In the genomic region with DNA sequence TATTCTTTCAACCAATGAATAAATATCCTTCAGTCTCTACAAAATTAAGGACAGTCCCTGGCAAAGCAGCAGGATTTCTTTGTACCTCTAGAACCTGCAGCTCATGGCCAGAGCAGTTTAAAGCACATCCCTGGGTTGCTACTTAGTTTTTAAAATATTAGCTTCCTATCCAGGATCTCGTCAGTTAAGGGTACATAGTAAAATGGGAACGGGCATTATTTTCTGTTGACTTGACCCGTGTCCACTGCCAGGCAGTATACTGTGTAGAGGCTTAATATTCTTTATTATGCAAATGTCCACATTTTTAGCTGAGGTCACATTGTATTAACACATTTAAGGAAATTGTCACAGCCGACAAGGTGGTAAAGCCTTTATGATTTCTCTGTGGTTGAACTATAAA, we compare ENCODE assay signal across 25 mouse cellular contexts.
DNase-seq lines count a peak whose midpoint lies in the region; ATAC-seq and TF ChIP-seq lines count a peak whose summit lies in the region.
"Had no signal": no experiment of that assay in that cellular context is flagged by ENCODE, and none has a peak within 500 bp of the region (broad histone marks: within the 10 kb centered on the region; RNA-seq: fewer than 3 reads in every experiment).

No protein-coding gene starts in this region.

- H3K4me3 ChIP-seq in forebrain, embryonic 11.5 days (ENCODE audit: low read depth, low read length): no peak overlapping the region
- no peak overlapping the region for H3K4me3 ChIP-seq in forebrain, postnatal 0 days (ENCODE audit: low read depth, low read length)
- H3K4me3 ChIP-seq in midbrain, embryonic 13.5 days (replicated peaks): no peak overlapping the region
- H3K4me3 ChIP-seq in midbrain, postnatal 0 days (ENCODE audit: low read depth, low read length): no peak overlapping the region
- no peak overlapping the region for H3K4me3 ChIP-seq in forebrain, embryonic 15.5 days
- H3K4me3 ChIP-seq: embryonic facial prominence, embryonic 12.5 days; embryonic facial prominence, embryonic 15.5 days; heart, adult 2 months; heart, embryonic 10.5 days; heart, embryonic 13.5 days had no signal

- H3K36me3 ChIP-seq in forebrain, embryonic 11.5 days (ENCODE audit: control insufficient read depth, insufficient read depth, low read length): no peaks in the 10 kb centered on the region
- no peaks in the 10 kb centered on the region for H3K36me3 ChIP-seq in forebrain, postnatal 0 days (ENCODE audit: insufficient read depth)
- H3K36me3 ChIP-seq in midbrain, embryonic 13.5 days: no peaks in the 10 kb centered on the region
- H3K36me3 ChIP-seq in midbrain, postnatal 0 days (ENCODE audit: insufficient read depth, low read length): no peaks in the 10 kb centered on the region
- no peaks in the 10 kb centered on the region for H3K36me3 ChIP-seq in forebrain, embryonic 15.5 days
- H3K36me3 ChIP-seq: embryonic facial prominence, embryonic 12.5 days; embryonic facial prominence, embryonic 15.5 days; heart, embryonic 10.5 days; heart, embryonic 13.5 days had no signal

- no peak overlapping the region for H3K4me2 ChIP-seq in forebrain, embryonic 11.5 days (ENCODE audit: low read depth, low read length, severe bottlenecking)
- H3K4me2 ChIP-seq in forebrain, postnatal 0 days (ENCODE audit: low read depth): no peak overlapping the region
- H3K4me2 ChIP-seq in midbrain, embryonic 13.5 days (replicated peaks): no peak overlapping the region
- H3K4me2 ChIP-seq in midbrain, postnatal 0 days (ENCODE audit: low read depth, low read length, poor library complexity, severe bottlenecking): no peak overlapping the region
- no peak overlapping the region for H3K4me2 ChIP-seq in forebrain, embryonic 15.5 days (replicated peaks)
- H3K4me2 ChIP-seq: embryonic facial prominence, embryonic 12.5 days; embryonic facial prominence, embryonic 15.5 days; heart, embryonic 13.5 days; hindbrain, embryonic 14.5 days had no signal

- H3K9ac ChIP-seq in forebrain, embryonic 11.5 days (ENCODE audit: low read length): no peak overlapping the region
- H3K9ac ChIP-seq in forebrain, postnatal 0 days: no peak overlapping the region
- no peak overlapping the region for H3K9ac ChIP-seq in midbrain, embryonic 13.5 days (replicated peaks)
- H3K9ac ChIP-seq in midbrain, postnatal 0 days (replicated peaks; ENCODE audit: low read length, poor library complexity, severe bottlenecking): no peak overlapping the region
- H3K9ac ChIP-seq in forebrain, embryonic 15.5 days (replicated peaks): no peak overlapping the region
- H3K9ac ChIP-seq: embryonic facial prominence, embryonic 12.5 days; embryonic facial prominence, embryonic 15.5 days; heart, embryonic 13.5 days; hindbrain, embryonic 14.5 days had no signal

- no peaks in the 10 kb centered on the region for H3K9me3 ChIP-seq in forebrain, embryonic 11.5 days (ENCODE audit: control insufficient read depth, low read length)
- no peaks in the 10 kb centered on the region for H3K9me3 ChIP-seq in forebrain, postnatal 0 days (ENCODE audit: low read length)
- H3K9me3 ChIP-seq in midbrain, embryonic 13.5 days: no peaks in the 10 kb centered on the region
- H3K9me3 ChIP-seq in midbrain, postnatal 0 days (ENCODE audit: low read length): no peaks in the 10 kb centered on the region
- H3K9me3 ChIP-seq in forebrain, embryonic 15.5 days: no peaks in the 10 kb centered on the region
- H3K9me3 ChIP-seq: embryonic facial prominence, embryonic 12.5 days; embryonic facial prominence, embryonic 15.5 days; heart, embryonic 10.5 days; heart, embryonic 13.5 days had no signal

- no peak for DNase-seq in forebrain, embryonic 11.5 days (ENCODE audit: low spot score)
- no peak for DNase-seq in forebrain, postnatal 0 days
- no peak for DNase-seq in midbrain, postnatal 0 days (ENCODE audit: low spot score)
- no peak for DNase-seq in embryo, embryonic 10.5 days (ENCODE audit: low spot score)
- DNase-seq: adrenal gland, adult 8-10 months; adrenal gland, postnatal 25 days; cerebellum, adult 11-12 months; cerebellum, adult 8-10 months; cerebellum, postnatal 14 days; gastrocnemius, postnatal 10 days; gastrocnemius, postnatal 36 days; heart, adult 2 months; heart, postnatal 14 days; heart, postnatal 4 days had no signal

- TF ChIP-seq CTCF in forebrain, postnatal 0 days (IDR thresholded peaks at IDR 0.05; ENCODE audit: low read depth): no peak
- no peak for TF ChIP-seq CTCF in midbrain, postnatal 0 days (IDR thresholded peaks at IDR 0.05)

- H3K27me3 ChIP-seq in forebrain, embryonic 11.5 days (ENCODE audit: control insufficient read depth, insufficient read depth, low read length): no peaks in the 10 kb centered on the region
- H3K27me3 ChIP-seq in forebrain, postnatal 0 days (ENCODE audit: insufficient read depth, low read length): no peaks in the 10 kb centered on the region
- no peaks in the 10 kb centered on the region for H3K27me3 ChIP-seq in midbrain, embryonic 13.5 days
- H3K27me3 ChIP-seq in midbrain, postnatal 0 days (ENCODE audit: insufficient read depth, low read length): no peaks in the 10 kb centered on the region
- no peaks in the 10 kb centered on the region for H3K27me3 ChIP-seq in forebrain, embryonic 15.5 days
- H3K27me3 ChIP-seq: embryonic facial prominence, embryonic 12.5 days; embryonic facial prominence, embryonic 15.5 days; heart, embryonic 13.5 days had no signal

- H3K27ac ChIP-seq in forebrain, embryonic 11.5 days (ENCODE audit: low read depth, low read length): 0 out of 2 replicates have a peak overlapping the region, but pooled peaks have one; percentile 25
- no peak overlapping the region for H3K27ac ChIP-seq in forebrain, postnatal 0 days (ENCODE audit: low read depth, low read length)
- H3K27ac ChIP-seq in midbrain, embryonic 13.5 days: no peak overlapping the region
- H3K27ac ChIP-seq in midbrain, postnatal 0 days (ENCODE audit: low read depth, low read length): no peak overlapping the region
- no peak overlapping the region for H3K27ac ChIP-seq in forebrain, embryonic 15.5 days (replicated peaks)
- H3K27ac ChIP-seq: embryonic facial prominence, embryonic 12.5 days; embryonic facial prominence, embryonic 15.5 days; heart, adult 2 months; heart, embryonic 10.5 days; heart, embryonic 13.5 days; hindbrain, embryonic 14.5 days; hindbrain, postnatal 0 days had no signal

- peaks cover 4% of the 10 kb centered on the region; the same call in 1 of the 2 replicates for H3K4me1 ChIP-seq in forebrain, embryonic 11.5 days (replicated peaks; ENCODE audit: control insufficient read depth, insufficient read depth, low read length)
- H3K4me1 ChIP-seq in forebrain, postnatal 0 days (ENCODE audit: insufficient read depth): no peaks in the 10 kb centered on the region
- H3K4me1 ChIP-seq in midbrain, embryonic 13.5 days (replicated peaks): peaks cover 11% of the 10 kb centered on the region
- H3K4me1 ChIP-seq in midbrain, postnatal 0 days (ENCODE audit: insufficient read depth, low read length): no peaks in the 10 kb centered on the region
- peaks cover 17% of the 10 kb centered on the region for H3K4me1 ChIP-seq in forebrain, embryonic 15.5 days
- H3K4me1 ChIP-seq: embryonic facial prominence, embryonic 12.5 days; embryonic facial prominence, embryonic 15.5 days; heart, embryonic 10.5 days; heart, embryonic 13.5 days had no signal

- ATAC-seq in forebrain, embryonic 11.5 days (replicated peaks; ENCODE audit: low FRiP score): peak; percentile 39
- no peak for ATAC-seq in forebrain, postnatal 0 days
- peak; percentile 63; the same call in 1 of the 2 replicates for ATAC-seq in midbrain, embryonic 13.5 days
- ATAC-seq in midbrain, postnatal 0 days (ENCODE audit: low FRiP score): no peak
- 0 out of 2 replicates have a peak, but pooled peaks have one; percentile 35 for ATAC-seq in forebrain, embryonic 15.5 days (replicated peaks)
- ATAC-seq: activated CD4-positive, CD25-positive, alpha-beta regulatory T cell, adult 4 months; hindbrain, postnatal 0 days; inflammation-experienced regulatory T-cells, adult 6 months; intestine, embryonic 16.5 days had no signal

- 20% methylated on average over 4 of the region's 4 CpGs for WGBS in forebrain, embryonic 11.5 days
- 17% methylated on average over 4 of the region's 4 CpGs for WGBS in forebrain, postnatal 0 days
- WGBS in midbrain, embryonic 13.5 days: 26% methylated on average over 4 of the region's 4 CpGs
- 35% methylated on average over 4 of the region's 4 CpGs for WGBS in midbrain, postnatal 0 days
- 6% methylated on average over 4 of the region's 4 CpGs for WGBS in forebrain, embryonic 15.5 days

Comparison
In these comparisons a context has a peak if more than half of its experiments do, and no peak if none do; other contexts are left out.
1. ATAC-seq: peak in forebrain, embryonic 11.5 days (single experiment), midbrain, embryonic 13.5 days (single experiment) and forebrain, embryonic 15.5 days (single experiment); none in forebrain, postnatal 0 days (single experiment) and midbrain, postnatal 0 days (single experiment).